Mouse (Mus musculus) G1E (cell line): ENCODE measurements around the gene Crtac1.

Experiments used
- CTCF ChIP-seq: IDR thresholded peaks from 2 replicates; pipeline ENCODE4 v1.5.1; 2012; ENCODE audit warnings: low read depth, low read length, inconsistent platforms, mixed read lengths
- GATA1 ChIP-seq: IDR thresholded peaks from 2 replicates; pipeline ENCODE4 v1.6.1; 2012; ENCODE audit warnings: borderline replicate concordance, low read length, inconsistent platforms, mixed read lengths
- POLR2AphosphoS5 ChIP-seq: IDR thresholded peaks from 2 replicates; pipeline ENCODE4 v1.6.1; 2012; ENCODE audit warnings: low read depth, low read length, inconsistent platforms; ENCODE audit not compliant: insufficient replicate concordance
- TAL1 ChIP-seq: conservative IDR thresholded peaks from 2 replicates; pipeline ENCODE4 v1.6.1; 2012; ENCODE audit warnings: low read depth, low read length, inconsistent platforms, mixed read lengths

GRCm38 (mm10) chr19:42377206-42377605 is 54.4 kb downstream of the Crtac1 start:
- no peak for TF ChIP-seq CTCF
- TF ChIP-seq GATA1, result no peak
- TF ChIP-seq TAL1, result no peak
- TF ChIP-seq POLR2AphosphoS5, result no peak
